Mouse (Mus musculus): ENCODE data around the gene Tars.
A peak's percentile ranks its signal among the peaks of the same experiment; 100 is the strongest.

The Tars gene

DNA sequence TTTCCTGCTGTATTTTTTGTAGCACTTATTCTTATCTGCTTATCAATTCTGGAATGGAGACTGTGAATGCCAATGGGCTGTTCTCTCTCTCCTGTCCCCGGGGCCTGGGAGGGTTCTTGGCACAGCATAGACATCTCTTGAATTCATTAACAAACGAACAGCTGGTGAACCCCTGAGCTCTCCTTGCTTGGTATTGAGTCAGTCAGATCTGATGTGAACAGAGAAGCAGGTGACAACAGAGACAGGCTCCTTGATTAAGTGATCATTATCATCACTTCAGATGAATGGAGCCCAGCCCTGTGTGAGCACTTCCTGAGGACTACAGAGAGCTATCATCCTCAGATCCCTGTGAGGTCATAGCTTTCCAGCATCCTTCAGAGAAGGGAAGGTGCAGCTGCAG, 35.4 kb downstream of the Tars start:
- no peak for DNase-seq (ENCODE audit: low read depth, low spot score)

DNA sequence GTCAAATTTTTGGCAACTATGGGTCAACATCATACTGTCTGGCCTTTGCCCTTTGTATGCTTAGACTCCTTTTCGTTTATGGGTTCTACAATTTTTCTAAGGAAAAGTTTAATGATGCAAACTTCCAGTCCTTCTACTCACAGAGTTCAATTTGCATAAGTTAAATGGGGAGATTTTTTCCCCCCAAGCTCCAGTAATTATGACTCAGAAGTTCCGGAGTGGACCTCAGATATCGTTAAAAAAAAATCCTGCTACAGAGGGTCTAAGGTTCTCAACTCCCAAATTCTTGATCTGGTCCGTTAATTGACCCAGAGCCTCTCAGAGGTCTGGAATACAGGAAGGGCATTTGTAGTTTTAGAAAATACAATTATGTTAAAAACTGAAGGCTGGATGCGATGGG, 37.6 kb downstream of the Tars start:
- DNase-seq (ENCODE audit: low read depth, low spot score): no peak

DNA sequence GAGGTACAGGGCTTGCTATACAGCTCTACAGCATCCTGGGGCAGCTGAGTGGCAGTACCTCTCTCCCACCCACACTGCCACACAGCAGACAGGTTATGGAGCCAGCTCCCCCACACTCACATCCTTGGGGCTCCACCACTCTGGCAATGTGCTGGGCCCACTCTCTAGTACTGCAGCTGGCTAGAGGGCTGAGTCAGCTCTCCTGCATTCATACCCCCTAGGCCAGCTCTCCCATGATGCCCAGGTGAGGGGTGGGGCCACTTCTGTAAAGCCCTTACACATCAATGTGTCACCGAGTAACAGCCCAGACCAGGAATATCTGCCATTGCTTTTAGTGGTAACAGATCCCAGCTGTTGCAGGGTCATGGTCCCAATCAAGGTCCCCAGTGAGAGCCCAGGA, 38.6 kb downstream of the Tars start:
- no peak for DNase-seq (ENCODE audit: low read depth, low spot score)

DNA sequence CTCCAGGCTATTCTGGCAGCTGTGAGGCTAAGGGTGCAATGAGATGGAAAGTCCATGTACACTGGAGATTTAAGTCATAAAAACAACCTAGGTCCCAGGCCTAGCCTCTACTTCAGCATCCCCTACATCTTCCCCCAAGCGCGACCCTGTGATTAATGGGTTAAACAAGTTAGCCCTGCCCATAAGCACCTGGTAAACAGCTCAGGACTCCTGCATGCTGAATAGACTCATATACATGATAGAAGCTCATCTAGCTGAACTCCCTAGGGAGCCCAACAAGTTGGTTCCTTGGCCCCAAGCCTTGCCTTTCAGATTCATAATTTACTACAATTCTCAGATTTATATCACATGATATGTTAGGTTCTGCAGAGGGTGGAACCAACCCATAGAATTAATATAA, 42.0 kb downstream of the Tars start:
- DNase-seq (ENCODE audit: low read depth, low spot score): peak; percentile 73

DNA sequence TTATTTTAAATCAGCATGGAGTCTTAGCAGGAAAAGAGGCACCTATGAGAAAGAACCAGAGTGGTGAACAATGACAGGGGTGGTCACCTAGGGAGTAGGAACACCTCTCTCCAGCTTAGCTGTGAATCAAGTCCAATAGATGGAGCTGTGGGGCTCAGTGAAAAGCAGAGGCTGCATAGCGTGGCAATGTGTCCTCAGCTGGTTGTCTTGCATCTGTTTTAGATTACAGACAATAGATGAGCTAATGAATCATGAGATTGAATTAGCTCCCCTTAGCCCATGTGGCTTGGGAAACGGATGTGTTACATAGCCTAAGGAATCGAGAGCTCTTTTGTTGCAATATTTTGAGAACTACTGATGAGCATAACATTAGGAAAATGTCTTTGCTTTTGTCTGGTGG, 43.6 kb downstream of the Tars start:
- DNase-seq (ENCODE audit: low read depth, low spot score): no peak

DNA sequence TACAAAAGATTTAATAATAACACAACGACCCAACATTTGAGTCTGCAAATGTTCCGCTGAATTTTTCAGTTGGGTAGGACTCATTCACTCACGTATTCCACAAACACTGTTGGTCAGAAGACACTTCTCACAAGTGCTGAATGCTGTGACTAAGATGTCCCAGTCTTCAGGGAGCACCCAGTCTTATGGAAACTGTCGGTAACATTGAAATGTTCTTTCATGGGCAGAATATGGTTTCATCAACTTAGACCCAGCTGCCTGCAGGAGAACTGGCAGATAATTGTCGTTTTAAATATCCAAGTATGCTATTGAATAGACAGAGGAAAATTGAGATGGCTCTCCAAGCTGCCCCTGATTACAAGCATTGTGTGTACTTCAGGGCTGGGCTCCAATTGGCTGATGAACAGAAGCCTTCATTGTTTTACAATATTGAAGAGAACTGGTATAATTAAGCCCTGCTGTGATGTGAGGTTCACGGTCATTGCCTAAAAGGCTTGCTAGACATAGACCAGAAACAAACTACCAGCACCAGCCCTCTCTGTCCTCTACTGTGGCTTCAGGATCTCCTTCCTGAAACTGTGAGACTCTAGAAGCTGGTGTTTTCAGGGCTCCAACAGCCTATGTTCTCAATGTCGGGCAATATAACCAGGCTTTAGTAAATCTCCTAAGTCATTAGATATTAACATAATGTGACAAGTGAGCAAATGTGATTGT, 59.8 kb downstream of the Tars start:
- no peak for DNase-seq (ENCODE audit: low read depth, low spot score)

All from R1 (cell line).